Mouse (Mus musculus) E14TG2a.4 (cell line): Measurements from ENCODE around the gene Il4.

Experiments
- CTCF ChIP-seq: conservative IDR thresholded peaks from 2 replicates; pipeline ENCODE4 v1.5.1; 2014; ENCODE audit warnings: low read length
- NANOG ChIP-seq: IDR thresholded peaks from 2 replicates; pipeline ENCODE4 v1.6.1; 2014; ENCODE audit warnings: borderline replicate concordance, low read length, mixed read lengths

DNA sequence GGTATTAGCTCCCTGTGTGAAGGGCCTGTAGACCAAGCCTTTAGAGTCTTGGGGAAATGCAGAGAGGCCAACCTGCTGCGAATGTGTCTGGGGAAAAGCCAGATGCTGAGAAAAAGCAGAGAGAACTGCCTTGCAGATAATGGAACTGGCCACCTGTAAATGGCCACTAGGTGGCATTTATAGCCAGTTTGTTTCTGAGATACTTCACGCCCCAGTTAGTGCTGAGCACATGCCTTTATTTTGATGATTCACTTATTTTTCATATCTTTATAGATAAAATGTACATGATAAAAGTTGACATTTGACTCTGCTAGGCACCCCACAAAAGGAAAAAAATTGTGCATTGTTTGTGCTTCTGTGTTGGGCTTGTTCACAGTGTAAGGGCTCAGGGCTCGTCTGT is 33.6 kb downstream of the Il4 start:
- TF ChIP-seq CTCF (peak; percentile 77), NANOG (no peak)
